Mouse (Mus musculus) embryonic fibroblast, embryonic 13.5 days (primary cell): ENCODE data around the gene Atp6v1g1.

Experiments used
- CTCF ChIP-seq: IDR thresholded peaks from 2 replicates; pipeline ENCODE4 v1.5.1; 2011; ENCODE audit warnings: mild to moderate bottlenecking, control low read depth, low read length, moderate library complexity, borderline replicate concordance; ENCODE audit not compliant: insufficient read depth
- POLR2A ChIP-seq: IDR thresholded peaks from 2 replicates; pipeline ENCODE4 v1.6.1; 2011; ENCODE audit warnings: low read depth, mild to moderate bottlenecking, control low read depth, low read length, moderate library complexity

GRCm38 (mm10) chr4:63550908-63551307 lies 6.3 kb downstream of the Atp6v1g1 start:
- TF ChIP-seq POLR2A (no peak), CTCF (no peak)
